Mouse (Mus musculus) embryonic facial prominence, embryonic 13.5 days (tissue): ENCODE results near the gene Styxl1. TPM values are rescaled to one million over a fixed set of nuclear protein-coding genes. Genes with fewer than 3 reads are reported as not detected.

Experiments used
- ATAC-seq: fragments of 200-750 bp; cut with Nextera tagmentation; 2 replicates; pipeline ENCODE4 v1.8.0; 2017; ENCODE audit warnings: low read depth; ENCODE audit not compliant: insufficient number of reproducible peaks, insufficient read depth, low FRiP score, low TSS enrichment
- H3K27ac ChIP-seq: fragments of 300-500 bp; sonication (generic); 2 replicates; pipeline ENCODE4 v1.5.1; 2015; ENCODE audit warnings: moderate library complexity, mild to moderate bottlenecking, inconsistent platforms
- H3K27me3 ChIP-seq: fragments of 300-500 bp; sonication (generic); 2 replicates; pipeline ENCODE4 v1.6.1; 2015; ENCODE audit warnings: mild to moderate bottlenecking, inconsistent platforms
- H3K36me3 ChIP-seq: fragments of 300-500 bp; sonication (generic); 2 replicates; pipeline ENCODE4 v1.6.1; 2015; ENCODE audit warnings: mild to moderate bottlenecking, inconsistent platforms
- H3K4me1 ChIP-seq: fragments of 300-500 bp; sonication (generic); 2 replicates; pipeline ENCODE4 v1.6.1; 2015; ENCODE audit warnings: inconsistent platforms
- H3K4me2 ChIP-seq: fragments of 300-500 bp; sonication (generic); 2 replicates; pipeline ENCODE4 v1.6.1; 2015; ENCODE audit warnings: moderate library complexity, mild to moderate bottlenecking, inconsistent platforms
- H3K4me3 ChIP-seq: fragments of 300-500 bp; sonication (generic); 2 replicates; pipeline ENCODE4 v1.5.1; 2015; ENCODE audit warnings: mild to moderate bottlenecking, inconsistent platforms
- H3K9ac ChIP-seq: fragments of 300-500 bp; sonication (generic); 2 replicates; pipeline ENCODE4 v1.6.1; 2015; ENCODE audit warnings: mild to moderate bottlenecking, inconsistent platforms
- H3K9me3 ChIP-seq: fragments of 300-500 bp; sonication (generic); 2 replicates; pipeline ENCODE4 v1.6.1; 2016; ENCODE audit warnings: inconsistent platforms
- WGBS: fragments of 180-500 bp; shearing (Covaris S2); methylation state at CpG from one replicate; pipeline ENCODE4 v1.1.7; 2015; ENCODE audit warnings: mixed read lengths; 5-methylcytosine and 5-hydroxymethylcytosine counted together
- polyA plus RNA-seq: library from polyadenylated mRNA; unstranded; fragments of >200 nt; fragmentation: Nextera tagmentation; extraction: Ambion mirVana; gene quantifications from 2 replicates; pipeline ENCODE4 v1.2.1, GENCODE M21; 2015

Gene Styxl1
- polyA plus RNA-seq, 1 experiment from 2014 or later, result 0.31 TPM

- ATAC-seq, result 0 out of 2 replicates have a peak, but pooled peaks have one; percentile 23
- WGBS, result 7% methylated on average over 9 of the region's 9 CpGs
These were observed 53.5 kb downstream of the Styxl1 start for GRCm38 (mm10) chr5:135724536-135725322.

GRCm38 (mm10) chr5:135723165-135723751 lies 54.9 kb downstream of the Styxl1 start:
- H3K9me3 ChIP-seq, result no peaks in the 10 kb centered on the region
- whole genome bisulfite sequencing, result 64% methylated on average over 3 of the region's 3 CpGs
- H3K4me3 ChIP-seq, result no peak overlapping the region
- H3K36me3 ChIP-seq, result peaks cover 15% of the 10 kb centered on the region
- no peak for ATAC-seq
- no peaks in the 10 kb centered on the region for H3K27me3 ChIP-seq
- no peak overlapping the region for H3K9ac ChIP-seq
- no peak overlapping the region for H3K27ac ChIP-seq
- no peak overlapping the region for H3K4me2 ChIP-seq
- peaks cover 49% of the 10 kb centered on the region for H3K4me1 ChIP-seq

More at GRCm38 (mm10) chr5:135724536-135725322, 53.5 kb downstream of the Styxl1 start:
- Histone ChIP-seq H3K36me3 (peaks cover 21% of the 10 kb centered on the region), H3K4me2 (peak overlapping the region; percentile 54), H3K9me3 (no peaks in the 10 kb centered on the region), H3K27me3 (no peaks in the 10 kb centered on the region), H3K9ac (peak overlapping the region; percentile 56; the same call in 1 of the 2 replicates), H3K4me3 (no peak overlapping the region), H3K4me1 (peaks cover 48% of the 10 kb centered on the region), H3K27ac (peak overlapping the region; percentile 89)

- WGBS, result 83% methylated on average over 11 of the region's 11 CpGs
- Histone ChIP-seq H3K27ac (no peak overlapping the region), H3K9ac (no peak overlapping the region), H3K27me3 (no peaks in the 10 kb centered on the region), H3K36me3 (peaks cover 23% of the 10 kb centered on the region), H3K9me3 (no peaks in the 10 kb centered on the region), H3K4me1 (peaks cover 43% of the 10 kb centered on the region), H3K4me3 (no peak overlapping the region), H3K4me2 (no peak overlapping the region)
- no peak for ATAC-seq
These were observed 56.1 kb downstream of the Styxl1 start for GRCm38 (mm10) chr5:135722121-135722520.

- Histone ChIP-seq H3K27me3 (no peaks in the 10 kb centered on the region), H3K27ac (no peak overlapping the region), H3K4me1 (peaks cover 33% of the 10 kb centered on the region), H3K9me3 (no peaks in the 10 kb centered on the region), H3K36me3 (peaks cover 33% of the 10 kb centered on the region), H3K9ac (no peak overlapping the region), H3K4me3 (no peak overlapping the region), H3K4me2 (no peak overlapping the region)
- no peak for ATAC-seq
- 92% methylated on average over 8 of the region's 8 CpGs for WGBS
These were observed 57.1 kb downstream of the Styxl1 start for GRCm38 (mm10) chr5:135721076-135721475.

GRCm38 (mm10) chr5:135720121-135720520 lies 58.1 kb downstream of the Styxl1 start:
- no peak overlapping the region for H3K4me2 ChIP-seq
- H3K27me3 ChIP-seq, result no peaks in the 10 kb centered on the region
- H3K9ac ChIP-seq, result no peak overlapping the region
- H3K36me3 ChIP-seq, result peaks cover 40% of the 10 kb centered on the region
- H3K4me1 ChIP-seq, result peaks cover 24% of the 10 kb centered on the region
- no peaks in the 10 kb centered on the region for H3K9me3 ChIP-seq
- no peak overlapping the region for H3K4me3 ChIP-seq
- ATAC-seq, result no peak
- H3K27ac ChIP-seq, result no peak overlapping the region
- WGBS, result 80% methylated on average over 3 of the region's 3 CpGs

GRCm38 (mm10) chr5:135719586-135720120 lies 58.5 kb downstream of the Styxl1 start:
- H3K9ac ChIP-seq, result no peak overlapping the region
- peaks cover 40% of the 10 kb centered on the region for H3K36me3 ChIP-seq

GRCm38 (mm10) chr5:135715624-135716023 lies 62.6 kb downstream of the Styxl1 start:
- no peak overlapping the region for H3K27ac ChIP-seq
- peaks cover 12% of the 10 kb centered on the region for H3K4me1 ChIP-seq
- ATAC-seq, result no peak
- H3K9me3 ChIP-seq, result no peaks in the 10 kb centered on the region
- H3K36me3 ChIP-seq, result peaks cover 40% of the 10 kb centered on the region
- no peak overlapping the region for H3K4me3 ChIP-seq
- no peak overlapping the region for H3K9ac ChIP-seq
- H3K4me2 ChIP-seq, result no peak overlapping the region
- 52% methylated on average over 10 of the region's 10 CpGs for WGBS
- no peaks in the 10 kb centered on the region for H3K27me3 ChIP-seq

More at GRCm38 (mm10) chr5:135719586-135720120, 58.5 kb downstream of the Styxl1 start:
- Histone ChIP-seq H3K9me3 (no peaks in the 10 kb centered on the region), H3K4me1 (peaks cover 19% of the 10 kb centered on the region), H3K27ac (no peak overlapping the region), H3K4me3 (no peak overlapping the region), H3K27me3 (no peaks in the 10 kb centered on the region), H3K4me2 (no peak overlapping the region)
- WGBS, result 72% methylated on average over 10 of the region's 10 CpGs
- ATAC-seq, result no peak

GRCm38 (mm10) chr5:135713441-135714218 lies 64.6 kb downstream of the Styxl1 start:
- H3K36me3 ChIP-seq, result peaks cover 32% of the 10 kb centered on the region
- whole genome bisulfite sequencing, result 78% methylated on average over 16 of the region's 16 CpGs
- no peak overlapping the region for H3K4me2 ChIP-seq
- no peak for ATAC-seq
- no peaks in the 10 kb centered on the region for H3K27me3 ChIP-seq
- peaks cover 7% of the 10 kb centered on the region for H3K4me1 ChIP-seq
- no peak overlapping the region for H3K27ac ChIP-seq
- no peaks in the 10 kb centered on the region for H3K9me3 ChIP-seq
- H3K9ac ChIP-seq, result no peak overlapping the region
- no peak overlapping the region for H3K4me3 ChIP-seq

GRCm38 (mm10) chr5:135712803-135713202 lies 65.4 kb downstream of the Styxl1 start:
- Histone ChIP-seq H3K4me2 (no peak overlapping the region), H3K27ac (no peak overlapping the region), H3K27me3 (no peaks in the 10 kb centered on the region), H3K9me3 (no peaks in the 10 kb centered on the region), H3K4me3 (no peak overlapping the region), H3K36me3 (peaks cover 35% of the 10 kb centered on the region), H3K9ac (no peak overlapping the region), H3K4me1 (peaks cover 7% of the 10 kb centered on the region)
- 83% methylated on average over 4 of the region's 4 CpGs for WGBS
- ATAC-seq, result no peak

- ATAC-seq, result no peak
- Histone ChIP-seq H3K27ac (no peak overlapping the region), H3K4me3 (no peak overlapping the region), H3K36me3 (peaks cover 35% of the 10 kb centered on the region), H3K27me3 (no peaks in the 10 kb centered on the region), H3K4me2 (no peak overlapping the region), H3K9me3 (no peaks in the 10 kb centered on the region), H3K9ac (no peak overlapping the region), H3K4me1 (peaks cover 7% of the 10 kb centered on the region)
- 94% methylated on average over 13 of the region's 13 CpGs for WGBS
These were observed 66.4 kb downstream of the Styxl1 start for GRCm38 (mm10) chr5:135711582-135712355.
